Mouse (Mus musculus) left cerebral cortex, adult 8-10 months (tissue): Measurements from ENCODE around the gene Mast1. TPM values are rescaled to one million over a fixed set of nuclear protein-coding genes. Genes with fewer than 3 reads are reported as not detected.

Source experiments
- DNase-seq, 2 experiments: peaks; one replicate each; pipeline ENCODE4 v3.0.0; 2022; ENCODE audit warnings: low spot score in 2 of 2
- total RNA-seq, 4 experiments: library from RNA; stranded (reverse); gene quantifications; 2 replicates each; pipeline ENCODE4 v1.2.4; 2022

Gene Mast1
- total RNA-seq, 4 experiments from 2014 or later, result 69.1 to 76.7 (median 74.1) TPM

DNA sequence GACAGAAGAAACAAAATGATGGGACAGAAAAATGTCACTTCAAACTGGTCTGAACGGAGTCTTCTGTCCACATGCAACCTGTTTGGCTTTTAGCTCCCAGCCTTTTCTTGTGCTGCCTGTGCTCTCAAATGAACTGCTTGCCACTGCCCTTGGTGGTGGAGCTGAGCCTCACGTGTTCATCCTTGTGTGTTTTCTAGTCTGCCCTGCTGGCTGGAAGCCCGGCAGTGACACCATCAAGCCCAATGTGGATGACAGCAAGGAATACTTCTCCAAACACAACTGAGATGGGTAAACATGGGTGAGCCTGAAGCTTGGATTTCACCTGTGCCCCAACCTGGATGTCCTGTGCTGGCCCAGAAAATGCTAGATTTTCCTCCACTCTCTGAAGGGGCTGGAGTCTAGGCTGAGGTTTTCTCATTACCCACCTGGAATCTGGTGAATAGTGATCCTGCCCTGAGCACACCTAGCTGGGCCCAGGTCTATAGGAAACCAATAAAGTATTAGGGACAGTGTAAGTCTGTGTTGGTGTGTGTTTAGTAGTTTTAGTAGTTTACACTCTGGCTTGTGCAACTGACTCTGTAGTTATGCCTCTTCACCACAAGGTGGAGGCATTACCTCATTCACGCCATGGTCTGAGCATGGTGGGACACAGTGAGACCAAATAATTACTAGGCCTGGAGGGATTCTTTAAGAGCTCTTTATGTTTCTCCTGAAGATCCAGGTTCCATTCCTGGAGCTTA lies 36.8 kb upstream of the Mast1 start:
- no peak for DNase-seq

- DNase-seq, result no peak
Observed at GRCm38 (mm10) chr8:84973079-84973478, 35.9 kb upstream of the Mast1 start.

GRCm38 (mm10) chr8:84970913-84971312 lies 33.8 kb upstream of the Mast1 start:
- no peak for DNase-seq

- no peak for DNase-seq
Observed at GRCm38 (mm10) chr8:84970135-84970790, 33.1 kb upstream of the Mast1 start.

GRCm38 (mm10) chr8:84969241-84970134 lies 32.3 kb upstream of the Mast1 start, which contains the start of the genes Gm49661, Prdx2 and Rnaseh2a:
TSS of gene Gm49661 (minus strand) at chr8:84969433.
TSS of gene Prdx2 (plus strand) at chr8:84969587.
TSS of gene Rnaseh2a (minus strand) at chr8:84969767.
- DNase-seq, result peak; percentile 51 to 56

DNA sequence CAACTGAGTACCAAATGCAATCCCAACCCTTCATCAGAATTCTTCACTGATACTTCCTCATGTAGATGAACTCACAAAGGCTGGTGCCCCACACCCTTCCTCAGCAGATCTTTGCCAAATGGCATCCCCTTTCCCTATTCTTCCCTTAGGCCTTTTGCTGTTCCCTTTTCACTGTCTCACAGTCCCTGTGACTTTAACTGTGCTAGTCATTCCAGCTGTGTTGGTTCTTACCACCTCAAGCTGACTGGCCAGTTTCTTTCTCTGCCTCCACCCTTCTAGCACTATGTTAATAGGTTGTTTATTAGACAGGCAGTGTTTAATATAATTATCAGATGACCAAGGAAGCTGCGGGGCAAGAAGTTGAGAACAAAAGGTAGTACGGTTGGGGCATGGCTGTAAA lies 31.5 kb upstream of the Mast1 start:
- no peak for DNase-seq

- no peak for DNase-seq
Observed at GRCm38 (mm10) chr8:84967532-84968304, 30.6 kb upstream of the Mast1 start.

GRCm38 (mm10) chr8:84966603-84967002 lies 29.4 kb upstream of the Mast1 start:
- no peak for DNase-seq

GRCm38 (mm10) chr8:84965731-84966291 lies 28.7 kb upstream of the Mast1 start:
- peak; percentile 80 to 94 for DNase-seq

GRCm38 (mm10) chr8:84963952-84964351 lies 26.8 kb upstream of the Mast1 start:
- no peak for DNase-seq

- DNase-seq, result no peak
Observed at GRCm38 (mm10) chr8:84959811-84960210, 22.7 kb upstream of the Mast1 start.

- DNase-seq, result no peak
Observed at GRCm38 (mm10) chr8:84956768-84957167, 19.6 kb upstream of the Mast1 start.

DNA sequence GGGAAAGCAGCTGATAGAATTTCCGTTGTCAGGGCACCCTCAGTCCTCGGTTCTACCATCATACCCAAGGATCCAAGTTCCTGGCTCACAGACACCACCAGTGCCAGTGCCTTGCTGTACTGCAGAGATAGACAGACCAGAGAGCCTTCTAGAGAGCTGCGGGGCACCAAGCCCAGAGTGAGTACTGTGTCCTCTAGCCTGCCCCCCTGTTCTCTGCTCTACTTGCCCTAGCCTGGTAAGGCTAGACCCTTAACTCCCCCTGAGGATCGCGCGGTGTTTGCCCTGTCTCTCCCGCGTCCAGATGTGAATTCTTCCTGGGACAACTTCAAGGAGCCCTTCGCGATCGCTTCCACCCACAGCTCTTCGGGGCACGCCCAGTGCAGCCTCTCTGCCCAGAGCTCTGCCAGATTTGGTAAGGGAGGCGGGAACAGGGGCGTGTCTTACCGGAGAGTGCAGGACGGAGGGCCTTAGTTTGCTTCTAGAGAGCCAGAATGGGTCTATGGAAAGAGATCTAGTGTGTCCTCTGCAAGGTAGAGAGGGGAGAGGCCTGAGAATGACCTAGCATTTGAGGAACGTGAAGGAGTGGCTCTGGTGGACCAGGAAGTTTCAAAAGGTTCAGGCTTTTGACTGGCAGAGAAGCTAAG lies 15.6 kb upstream of the Mast1 start:
- DNase-seq, result no peak

DNA sequence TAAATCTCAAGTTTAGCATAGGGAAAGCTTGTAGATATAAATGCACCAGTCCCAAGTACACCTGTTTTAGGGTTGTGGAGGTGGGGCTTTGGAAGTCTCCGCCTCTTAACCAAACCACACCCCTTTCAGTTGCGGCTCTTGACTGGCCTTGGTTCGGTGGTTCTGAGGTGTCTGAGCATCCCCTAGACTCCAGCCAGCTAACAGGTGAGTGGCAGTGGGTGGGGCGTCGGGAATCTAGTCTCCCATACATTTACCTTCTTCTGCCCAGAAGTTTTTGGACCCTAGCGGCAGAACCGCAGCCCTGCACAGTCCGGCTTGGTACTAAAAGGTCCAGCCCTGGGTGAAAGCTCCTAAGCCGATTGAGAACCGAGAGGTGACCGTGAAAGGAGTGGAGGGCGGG lies 12.6 kb upstream of the Mast1 start:
- no peak for DNase-seq

GRCm38 (mm10) chr8:84947241-84947545 lies 10.0 kb upstream of the Mast1 start:
- no peak for DNase-seq

DNA sequence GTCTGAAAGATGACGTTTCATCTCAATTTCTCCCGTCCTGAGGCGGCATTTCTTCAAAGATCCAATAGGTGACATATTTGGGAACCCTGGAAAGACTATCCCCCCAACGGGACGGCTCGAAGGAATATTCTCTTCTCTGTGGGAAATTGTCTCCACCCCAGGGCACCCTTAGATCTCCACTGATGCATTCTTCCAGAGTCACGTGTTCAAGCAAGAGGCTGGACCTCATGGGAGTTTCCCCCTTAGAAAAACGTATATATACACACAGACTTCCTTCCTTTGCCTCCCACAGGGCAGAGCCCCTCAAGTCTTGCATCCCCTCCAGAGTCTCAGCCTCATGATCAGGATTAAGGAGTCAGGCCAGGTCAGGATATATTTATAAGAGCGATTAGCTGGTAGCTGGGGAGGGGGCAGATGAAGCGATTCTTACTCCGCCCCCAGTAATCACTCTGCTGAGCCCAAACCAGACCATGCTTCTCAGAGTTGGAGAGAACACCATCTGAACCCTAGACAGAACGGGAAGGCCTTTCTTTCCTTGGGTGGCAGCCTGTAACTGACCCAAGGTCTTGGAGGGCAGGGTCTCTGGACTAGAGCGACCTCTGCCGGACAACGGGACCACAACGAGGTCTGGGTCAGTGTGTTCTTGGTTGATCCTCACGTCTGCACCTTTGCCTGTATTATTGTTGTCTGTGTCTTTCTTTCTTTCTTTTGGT lies 9.5 kb upstream of the Mast1 start, which contains the start of gene Rtbdn:
TSS of gene Rtbdn (plus strand) at position 464 of the 713 bp plus-strand sequence.
- no peak for DNase-seq

DNA sequence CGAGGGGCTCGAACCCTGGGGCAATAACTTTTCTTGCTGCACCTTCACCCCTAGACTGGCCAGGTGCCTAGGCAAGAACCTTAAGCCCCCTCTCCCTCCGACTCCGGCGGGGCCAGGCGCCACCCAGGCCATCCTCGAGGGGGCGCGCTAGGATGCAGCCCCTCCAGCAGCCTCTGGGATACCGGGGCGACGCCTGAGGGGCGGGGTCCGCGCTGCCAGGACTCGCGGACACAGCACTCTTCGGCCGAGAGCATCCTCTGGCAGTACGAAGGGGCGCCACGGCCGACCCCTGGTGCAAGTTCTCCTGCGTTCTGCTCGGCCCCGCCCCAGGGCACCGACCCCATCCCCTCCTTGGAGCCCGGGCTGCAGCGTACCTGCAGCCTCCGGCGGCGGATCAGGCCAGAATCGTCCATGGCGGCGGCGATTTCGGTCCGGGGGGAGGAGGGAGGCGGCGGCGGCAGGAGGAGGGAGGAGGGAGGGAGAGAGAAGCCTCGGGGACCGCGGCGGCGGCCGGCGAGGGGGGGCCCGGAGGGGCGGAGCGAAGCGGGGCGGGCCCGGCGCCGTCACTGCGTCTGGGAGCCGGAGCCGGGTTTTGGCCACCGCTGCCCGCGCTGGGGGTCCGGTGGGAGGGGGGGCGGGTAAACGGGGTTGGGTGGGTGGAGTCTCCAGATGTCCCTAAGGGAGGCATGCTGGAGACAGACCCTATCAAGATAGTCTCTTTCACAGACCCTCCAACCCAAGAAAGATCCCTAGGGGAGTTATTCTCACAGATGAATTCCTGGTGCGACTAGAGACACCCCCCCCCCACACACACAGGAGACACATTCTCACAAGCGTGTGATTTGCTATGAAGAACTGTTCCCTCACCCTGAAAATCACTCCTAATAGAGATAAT lies 8.7 kb upstream of the Mast1 start:
- no peak for DNase-seq

DNA sequence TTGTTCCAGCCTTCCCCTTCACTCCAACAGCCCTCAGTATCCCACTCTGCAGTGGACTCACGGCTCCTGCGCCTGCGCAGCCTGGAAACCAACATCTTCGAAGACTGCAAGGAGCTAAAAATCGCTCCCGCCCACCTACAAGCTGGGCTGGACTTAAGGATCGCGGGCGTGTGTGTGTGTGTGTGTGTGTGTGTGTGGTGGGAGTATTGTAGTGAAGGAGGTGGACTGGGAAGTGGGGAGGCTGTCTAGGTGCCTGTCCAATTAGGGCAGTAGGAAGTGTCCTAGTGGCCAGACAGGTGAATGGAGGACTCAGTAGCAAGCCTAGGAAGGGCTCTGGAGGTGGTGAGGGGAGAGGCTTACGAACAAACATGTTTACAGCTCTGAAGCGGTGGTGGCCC lies 8.1 kb upstream of the Mast1 start:
- peak in 1 of 2 experiments; percentile 89 for DNase-seq
